Mouse (Mus musculus): Measurements from ENCODE around the gene Ltf. TPM values are rescaled to one million over a fixed set of nuclear protein-coding genes. Genes with fewer than 3 reads are reported as not detected.

The Ltf gene
- polyA plus RNA-seq, 1 experiment = 3.5 TPM

DNA sequence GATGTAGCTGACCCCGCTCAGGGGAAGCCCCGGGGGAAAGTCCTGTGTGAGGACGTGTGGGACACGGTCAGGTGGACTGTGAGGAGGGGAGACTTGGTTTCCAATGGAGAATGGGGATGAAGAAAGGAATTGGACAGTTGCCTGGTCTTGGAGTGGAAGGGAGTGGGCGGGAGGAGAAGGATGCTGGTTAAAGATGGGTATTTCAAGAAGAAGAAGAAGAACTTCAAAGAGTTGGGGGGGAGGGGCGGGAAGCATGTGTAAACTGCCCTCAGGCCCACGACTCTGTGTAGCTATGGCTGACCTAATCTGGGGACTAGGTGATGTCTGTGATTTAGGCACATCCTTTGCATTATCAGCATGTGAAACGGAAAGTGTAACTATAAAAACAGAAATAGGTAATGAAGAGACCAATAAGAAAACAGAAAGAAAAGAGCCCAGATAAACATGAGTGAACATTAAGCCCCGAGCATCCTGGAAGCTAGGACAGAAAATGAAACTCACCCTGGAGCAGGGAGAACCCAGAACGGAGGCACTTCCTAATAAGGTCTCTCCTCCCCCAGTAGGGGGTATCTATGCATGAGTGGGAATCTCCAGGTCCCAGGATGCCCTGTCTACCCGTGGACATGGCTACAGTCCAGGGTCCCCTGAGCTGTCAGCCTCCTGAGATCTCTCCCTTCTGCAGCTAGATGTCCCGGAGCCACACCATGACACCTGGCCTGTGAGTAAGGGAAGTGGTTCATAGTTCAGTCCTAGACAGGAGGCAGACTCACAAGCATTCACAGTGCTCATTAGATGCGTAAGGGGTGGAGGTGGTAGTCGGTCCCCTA is 38.7 kb downstream of the Ltf start:
- Histone ChIP-seq H3K27ac (ENCODE audit: control insufficient read depth, insufficient read depth, low read length) (no peak overlapping the region), H3K36me3 (ENCODE audit: control insufficient read depth, insufficient read depth, low read length) (no peaks in the 10 kb centered on the region), H3K27me3 (ENCODE audit: control insufficient read depth, insufficient read depth, low read length) (peaks cover 5% of the 10 kb centered on the region; the same call in 1 of the 2 replicates), H3K4me1 (replicated peaks; ENCODE audit: control insufficient read depth, insufficient read depth, low read length) (peaks cover 25% of the 10 kb centered on the region), H3K4me3 (ENCODE audit: control insufficient read depth, insufficient read depth, low read length) (no peak overlapping the region)
- TF ChIP-seq POLR2A (IDR thresholded peaks at IDR 0.05; ENCODE audit: control insufficient read depth, extremely low read depth, insufficient read depth, low read length, poor library complexity) (no peak), CTCF (IDR thresholded peaks at IDR 0.05; ENCODE audit: borderline replicate concordance, control insufficient read depth, extremely low read depth, insufficient read depth, low read length, poor library complexity) (no peak)
- DNase-seq = no peak
- 26% methylated on average over 14 of the region's 14 CpGs for WGBS

DNA sequence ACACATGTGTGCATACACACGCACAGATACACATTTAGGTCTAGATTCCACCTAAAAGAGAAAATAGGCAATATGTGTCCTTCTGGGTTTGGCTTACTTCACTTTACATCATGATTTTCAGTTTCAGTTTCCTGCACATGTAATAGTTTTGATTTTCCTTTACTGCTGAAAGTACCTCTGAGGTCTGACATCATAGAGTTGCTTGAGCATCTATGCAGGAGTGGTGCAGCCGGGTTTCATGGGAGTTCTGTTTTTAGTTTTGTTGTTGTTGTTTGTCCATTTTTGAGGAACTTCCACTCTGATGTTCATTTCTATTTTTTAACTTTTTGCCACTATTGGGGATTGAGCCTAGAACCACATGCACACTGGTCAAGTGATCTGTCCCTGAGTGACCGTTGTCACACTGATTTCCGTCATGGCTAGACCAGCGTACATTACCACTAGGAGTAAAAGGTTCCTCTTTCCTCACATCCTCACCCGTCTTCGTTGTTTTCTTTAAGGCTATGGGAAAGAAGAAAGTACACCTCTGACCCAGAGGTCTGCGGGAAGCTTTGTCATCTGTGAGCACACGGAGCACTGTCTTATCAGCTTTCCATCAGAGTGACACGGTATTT is 40.0 kb downstream of the Ltf start:
- Histone ChIP-seq H3K27me3 (ENCODE audit: control insufficient read depth, insufficient read depth, low read length) (peaks cover 5% of the 10 kb centered on the region; the same call in 1 of the 2 replicates), H3K4me1 (replicated peaks; ENCODE audit: control insufficient read depth, insufficient read depth, low read length) (peaks cover 25% of the 10 kb centered on the region), H3K27ac (ENCODE audit: control insufficient read depth, insufficient read depth, low read length) (no peak overlapping the region), H3K4me3 (ENCODE audit: control insufficient read depth, insufficient read depth, low read length) (no peak overlapping the region), H3K36me3 (ENCODE audit: control insufficient read depth, insufficient read depth, low read length) (no peaks in the 10 kb centered on the region)
- TF ChIP-seq POLR2A (IDR thresholded peaks at IDR 0.05; ENCODE audit: control insufficient read depth, extremely low read depth, insufficient read depth, low read length, poor library complexity) (no peak), CTCF (IDR thresholded peaks at IDR 0.05; ENCODE audit: borderline replicate concordance, control insufficient read depth, extremely low read depth, insufficient read depth, low read length, poor library complexity) (no peak)
- 30% methylated on average over 10 of the region's 10 CpGs for WGBS
- DNase-seq = no peak

DNA sequence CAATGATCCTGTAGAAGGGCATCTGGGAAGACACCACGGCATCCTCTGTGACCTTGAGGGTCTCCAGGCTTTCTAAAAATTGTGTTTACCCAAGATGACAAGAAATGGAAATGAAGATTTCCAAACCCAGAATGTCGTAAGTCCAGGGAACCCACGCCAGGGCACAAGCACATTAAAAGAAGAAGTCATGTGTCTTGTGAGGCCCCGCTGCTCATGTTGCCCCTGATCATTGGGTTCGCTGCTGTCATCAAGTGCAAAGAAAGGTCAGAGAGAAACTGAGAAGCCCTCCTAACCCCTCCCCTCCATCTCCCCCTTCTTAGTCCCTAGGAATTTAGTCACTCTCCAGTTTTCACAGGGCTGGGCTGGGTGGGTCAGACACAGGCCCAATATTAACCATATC is 43.8 kb downstream of the Ltf start:
- Histone ChIP-seq H3K4me3 (ENCODE audit: control insufficient read depth, insufficient read depth, low read length) (no peak overlapping the region), H3K27ac (ENCODE audit: control insufficient read depth, insufficient read depth, low read length) (no peak overlapping the region), H3K27me3 (ENCODE audit: control insufficient read depth, insufficient read depth, low read length) (no peaks in the 10 kb centered on the region), H3K36me3 (ENCODE audit: control insufficient read depth, insufficient read depth, low read length) (no peaks in the 10 kb centered on the region), H3K4me1 (replicated peaks; ENCODE audit: control insufficient read depth, insufficient read depth, low read length) (0 out of 2 replicates have a peak, but pooled peaks cover 2% of the 10 kb centered on the region)
- DNase-seq = no peak
- TF ChIP-seq POLR2A (IDR thresholded peaks at IDR 0.05; ENCODE audit: control insufficient read depth, extremely low read depth, insufficient read depth, low read length, poor library complexity) = no peak
- TF ChIP-seq CTCF (IDR thresholded peaks at IDR 0.05; ENCODE audit: borderline replicate concordance, control insufficient read depth, extremely low read depth, insufficient read depth, low read length, poor library complexity) = no peak
- WGBS = 93% methylated on average over 5 of the region's 5 CpGs

DNA sequence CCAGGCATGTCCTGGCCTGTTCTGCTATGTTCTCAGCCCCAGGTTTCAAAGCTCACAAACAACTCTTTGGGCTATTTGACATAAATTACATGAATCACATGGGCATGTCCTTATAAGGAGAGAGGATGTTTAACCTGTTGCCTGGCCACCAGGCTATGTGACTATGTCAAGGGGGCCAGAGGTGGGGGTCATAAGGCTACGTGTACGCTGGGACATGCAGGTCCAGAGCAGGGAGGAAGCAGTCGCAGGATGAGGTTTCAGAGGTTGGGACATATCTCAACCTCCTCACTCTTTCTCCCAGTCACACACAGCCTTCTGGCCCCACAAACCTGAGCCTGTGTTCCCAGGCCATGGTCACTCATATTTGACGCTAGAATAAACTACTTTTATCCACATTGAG is 48.0 kb downstream of the Ltf start:
- TF ChIP-seq POLR2A (IDR thresholded peaks at IDR 0.05; ENCODE audit: control insufficient read depth, extremely low read depth, insufficient read depth, low read length, poor library complexity) (no peak), CTCF (IDR thresholded peaks at IDR 0.05; ENCODE audit: borderline replicate concordance, control insufficient read depth, extremely low read depth, insufficient read depth, low read length, poor library complexity) (no peak)
- H3K27ac ChIP-seq (ENCODE audit: control insufficient read depth, insufficient read depth, low read length) = no peak overlapping the region
- peaks cover 2% of the 10 kb centered on the region; the same call in 1 of the 2 replicates for H3K4me1 ChIP-seq (replicated peaks; ENCODE audit: control insufficient read depth, insufficient read depth, low read length)
- DNase-seq = no peak
- H3K36me3 ChIP-seq (ENCODE audit: control insufficient read depth, insufficient read depth, low read length) = no peaks in the 10 kb centered on the region
- H3K4me3 ChIP-seq (ENCODE audit: control insufficient read depth, insufficient read depth, low read length) = no peak overlapping the region
- H3K27me3 ChIP-seq (ENCODE audit: control insufficient read depth, insufficient read depth, low read length) = no peaks in the 10 kb centered on the region
- 72% methylated on average over 4 of the region's 4 CpGs for WGBS

DNA sequence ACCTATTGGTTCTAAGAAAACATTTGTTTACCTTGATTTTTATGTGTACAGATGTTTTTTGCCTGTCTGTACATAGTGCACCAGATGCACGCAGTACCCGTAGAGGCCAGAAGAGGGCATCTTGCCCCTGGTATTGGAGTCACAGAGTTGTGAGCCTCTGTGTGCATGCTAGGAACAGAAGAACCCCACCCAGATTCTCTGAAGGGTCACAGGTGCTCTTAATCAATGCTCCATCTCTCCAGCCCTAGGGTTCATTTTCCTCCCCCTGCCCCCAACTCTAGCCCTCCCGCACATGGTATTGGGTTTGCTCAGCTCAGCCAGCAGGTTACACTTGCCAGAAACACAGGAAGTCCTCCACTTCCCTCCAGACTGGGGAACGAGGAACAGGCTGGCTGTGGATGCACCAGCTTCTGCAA is 51.5 kb downstream of the Ltf start:
- no peaks in the 10 kb centered on the region for H3K36me3 ChIP-seq (ENCODE audit: control insufficient read depth, insufficient read depth, low read length)
- H3K4me1 ChIP-seq (replicated peaks; ENCODE audit: control insufficient read depth, insufficient read depth, low read length) = peaks cover 2% of the 10 kb centered on the region; the same call in 1 of the 2 replicates
- H3K4me3 ChIP-seq (ENCODE audit: control insufficient read depth, insufficient read depth, low read length) = no peak overlapping the region
- WGBS = 20% methylated on average over 4 of the region's 4 CpGs
- DNase-seq = peak; percentile 53
- TF ChIP-seq CTCF (IDR thresholded peaks at IDR 0.05; ENCODE audit: borderline replicate concordance, control insufficient read depth, extremely low read depth, insufficient read depth, low read length, poor library complexity) = peak; percentile 56; the same call in 1 of the 2 replicates
- no peak for TF ChIP-seq POLR2A (IDR thresholded peaks at IDR 0.05; ENCODE audit: control insufficient read depth, extremely low read depth, insufficient read depth, low read length, poor library complexity)
- no peaks in the 10 kb centered on the region for H3K27me3 ChIP-seq (ENCODE audit: control insufficient read depth, insufficient read depth, low read length)
- H3K27ac ChIP-seq (ENCODE audit: control insufficient read depth, insufficient read depth, low read length) = no peak overlapping the region

DNA sequence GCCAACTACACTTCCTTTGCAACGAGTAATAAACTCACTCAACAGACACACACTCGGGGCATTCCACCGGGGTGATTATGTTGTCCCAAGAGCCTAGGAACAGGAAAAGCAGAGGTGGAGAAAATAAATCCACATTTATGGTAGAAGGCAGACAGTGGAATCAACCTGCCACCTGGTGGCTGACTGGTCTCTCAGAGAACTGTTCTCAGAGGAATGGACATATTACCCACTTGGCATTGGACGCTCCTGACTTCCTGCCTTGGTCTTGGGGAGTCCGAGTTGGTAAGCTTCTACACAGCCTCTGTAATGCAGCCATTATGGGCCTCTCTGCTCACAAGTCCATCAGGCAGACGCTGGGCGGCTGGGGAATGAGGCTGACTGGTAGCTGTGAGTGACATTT is 53.1 kb downstream of the Ltf start:
- peaks cover 2% of the 10 kb centered on the region; the same call in 1 of the 2 replicates for H3K4me1 ChIP-seq (replicated peaks; ENCODE audit: control insufficient read depth, insufficient read depth, low read length)
- TF ChIP-seq CTCF (IDR thresholded peaks at IDR 0.05; ENCODE audit: borderline replicate concordance, control insufficient read depth, extremely low read depth, insufficient read depth, low read length, poor library complexity) (no peak), POLR2A (IDR thresholded peaks at IDR 0.05; ENCODE audit: control insufficient read depth, extremely low read depth, insufficient read depth, low read length, poor library complexity) (no peak)
- WGBS = 29% methylated on average over 7 of the region's 7 CpGs
- H3K27ac ChIP-seq (ENCODE audit: control insufficient read depth, insufficient read depth, low read length) = no peak overlapping the region
- no peaks in the 10 kb centered on the region for H3K36me3 ChIP-seq (ENCODE audit: control insufficient read depth, insufficient read depth, low read length)
- H3K4me3 ChIP-seq (ENCODE audit: control insufficient read depth, insufficient read depth, low read length) = no peak overlapping the region
- no peaks in the 10 kb centered on the region for H3K27me3 ChIP-seq (ENCODE audit: control insufficient read depth, insufficient read depth, low read length)
- no peak for DNase-seq

Measured in thymus, adult 2 months (tissue).